Mouse (Mus musculus): ENCODE results near the gene Plpp2. TPM values are rescaled to one million over a fixed set of nuclear protein-coding genes. Genes with fewer than 3 reads are reported as not detected.

Plpp2 gene
- polyA plus RNA-seq, 1 experiment from 2014 or later, result 53.6 TPM

- Histone ChIP-seq H3K4me1 (ENCODE audit: insufficient read depth, low read length) (no peaks in the 10 kb centered on the region), H3K27ac (ENCODE audit: low read length) (no peak overlapping the region), H3K9me3 (ENCODE audit: low read length) (no peaks in the 10 kb centered on the region), H3K36me3 (ENCODE audit: insufficient read depth, low read length) (peaks cover 7% of the 10 kb centered on the region; the same call in 1 of the 2 replicates), H3K4me2 (replicated peaks; ENCODE audit: low read depth, low read length) (no peak overlapping the region), H3K27me3 (ENCODE audit: insufficient read depth, low read length) (no peaks in the 10 kb centered on the region), H3K4me3 (ENCODE audit: low read length) (no peak overlapping the region), H3K9ac (replicated peaks; ENCODE audit: low read length) (no peak overlapping the region)
- 93% methylated on average over 1 of the region's 1 CpGs for WGBS
- no peak for ATAC-seq (ENCODE audit: low FRiP score, low TSS enrichment)
Measured at GRCm38 (mm10) chr10:79524433-79524832, 9.2 kb downstream of the Plpp2 start.

- Histone ChIP-seq H3K9me3 (ENCODE audit: low read length) (no peaks in the 10 kb centered on the region), H3K4me1 (ENCODE audit: insufficient read depth, low read length) (no peaks in the 10 kb centered on the region), H3K4me3 (ENCODE audit: low read length) (no peak overlapping the region), H3K27me3 (ENCODE audit: insufficient read depth, low read length) (no peaks in the 10 kb centered on the region), H3K27ac (ENCODE audit: low read length) (no peak overlapping the region), H3K36me3 (ENCODE audit: insufficient read depth, low read length) (no peaks in the 10 kb centered on the region), H3K9ac (replicated peaks; ENCODE audit: low read length) (no peak overlapping the region), H3K4me2 (replicated peaks; ENCODE audit: low read depth, low read length) (no peak overlapping the region)
- 87% methylated on average over 2 of the region's 2 CpGs for WGBS
- no peak for ATAC-seq (ENCODE audit: low FRiP score, low TSS enrichment)
Measured at GRCm38 (mm10) chr10:79506709-79507108, 26.9 kb downstream of the Plpp2 start.

DNA sequence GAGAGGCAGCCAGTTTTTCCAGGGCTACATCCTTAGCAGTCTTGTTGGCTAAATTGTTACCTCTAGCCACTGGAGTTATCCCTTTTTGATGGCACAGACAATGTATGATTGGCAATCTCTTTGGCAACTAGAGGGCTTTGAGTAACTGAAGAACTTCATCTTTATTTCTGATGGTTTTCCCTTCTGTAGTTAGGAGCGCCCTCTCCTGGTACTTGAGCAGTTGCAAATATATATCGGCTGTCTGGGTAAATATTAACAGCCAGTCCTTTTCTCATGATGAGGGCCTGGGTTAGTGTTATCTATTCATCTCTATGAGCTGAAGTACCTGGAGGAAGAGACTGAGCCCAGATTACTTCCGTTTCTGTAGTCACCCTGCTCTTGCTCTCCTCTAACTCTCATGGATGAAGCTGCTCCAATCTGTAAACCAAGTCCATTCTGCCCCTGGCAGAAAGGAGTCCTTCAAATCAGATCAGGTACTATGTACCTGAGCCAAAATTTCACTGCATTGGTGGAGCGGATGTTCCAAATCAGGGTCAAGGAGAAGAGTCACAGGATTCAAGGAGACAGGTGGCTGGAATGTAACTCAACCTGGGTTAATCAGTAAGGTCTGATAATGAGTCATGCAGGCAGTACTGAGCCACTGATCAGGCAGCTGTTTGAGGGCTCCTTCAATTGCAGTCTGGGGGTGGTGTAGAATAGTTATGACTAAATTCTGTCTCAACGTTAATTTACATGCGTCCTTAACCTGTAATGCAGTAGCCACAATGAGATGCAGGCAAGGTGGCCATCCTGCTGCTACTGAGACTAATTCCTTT, 30.6 kb downstream of the Plpp2 start:
- Histone ChIP-seq H3K4me1 (ENCODE audit: insufficient read depth, low read length) (no peaks in the 10 kb centered on the region), H3K27me3 (ENCODE audit: insufficient read depth, low read length) (no peaks in the 10 kb centered on the region), H3K27ac (ENCODE audit: low read length) (no peak overlapping the region), H3K4me3 (ENCODE audit: low read length) (no peak overlapping the region), H3K9me3 (ENCODE audit: low read length) (peaks cover 2% of the 10 kb centered on the region; the same call in 1 of the 2 replicates), H3K36me3 (ENCODE audit: insufficient read depth, low read length) (no peaks in the 10 kb centered on the region), H3K4me2 (replicated peaks; ENCODE audit: low read depth, low read length) (no peak overlapping the region), H3K9ac (replicated peaks; ENCODE audit: low read length) (no peak overlapping the region)
- ATAC-seq (ENCODE audit: low FRiP score, low TSS enrichment), result no peak
- WGBS, result 54% methylated on average over 6 of the region's 6 CpGs

- Histone ChIP-seq H3K9me3 (ENCODE audit: low read length) (peaks cover 2% of the 10 kb centered on the region; the same call in 1 of the 2 replicates), H3K36me3 (ENCODE audit: insufficient read depth, low read length) (no peaks in the 10 kb centered on the region), H3K4me2 (replicated peaks; ENCODE audit: low read depth, low read length) (no peak overlapping the region), H3K9ac (replicated peaks; ENCODE audit: low read length) (no peak overlapping the region), H3K4me1 (ENCODE audit: insufficient read depth, low read length) (no peaks in the 10 kb centered on the region), H3K4me3 (ENCODE audit: low read length) (no peak overlapping the region), H3K27me3 (ENCODE audit: insufficient read depth, low read length) (no peaks in the 10 kb centered on the region), H3K27ac (ENCODE audit: low read length) (no peak overlapping the region)
- no peak for ATAC-seq (ENCODE audit: low FRiP score, low TSS enrichment)
- 36% methylated on average over 2 of the region's 2 CpGs for WGBS
Measured at GRCm38 (mm10) chr10:79496701-79497288, 36.8 kb downstream of the Plpp2 start.

DNA sequence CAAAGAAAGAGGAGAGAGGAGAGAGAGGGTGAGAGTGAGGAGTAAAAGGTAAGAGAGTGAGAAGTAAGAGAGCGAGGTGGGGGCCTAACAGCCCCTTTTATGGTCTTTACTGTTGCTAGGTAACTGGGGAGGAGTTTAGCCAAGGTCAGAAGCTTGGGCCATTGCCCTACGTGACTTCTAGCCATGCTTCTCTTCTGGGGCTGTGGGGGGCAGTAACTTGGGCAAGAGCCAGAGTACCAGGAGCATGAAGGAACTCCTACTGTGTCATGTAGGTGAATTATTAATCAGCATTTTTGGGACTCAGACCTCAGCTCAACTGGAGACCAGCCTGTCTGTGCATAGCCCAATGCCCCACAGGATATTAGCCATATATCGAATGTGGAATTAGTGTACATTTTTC, 37.7 kb downstream of the Plpp2 start:
- Histone ChIP-seq H3K4me2 (replicated peaks; ENCODE audit: low read depth, low read length) (no peak overlapping the region), H3K36me3 (ENCODE audit: insufficient read depth, low read length) (no peaks in the 10 kb centered on the region), H3K4me1 (ENCODE audit: insufficient read depth, low read length) (no peaks in the 10 kb centered on the region), H3K9me3 (ENCODE audit: low read length) (peaks cover 2% of the 10 kb centered on the region; the same call in 1 of the 2 replicates), H3K27ac (ENCODE audit: low read length) (no peak overlapping the region), H3K9ac (replicated peaks; ENCODE audit: low read length) (no peak overlapping the region), H3K27me3 (ENCODE audit: insufficient read depth, low read length) (no peaks in the 10 kb centered on the region), H3K4me3 (ENCODE audit: low read length) (no peak overlapping the region)
- ATAC-seq (ENCODE audit: low FRiP score, low TSS enrichment), result no peak
- 57% methylated on average over 3 of the region's 3 CpGs for WGBS

Small RNAs within 50 kb of the gene (microRNA-seq; reads per million reads assigned to microRNA genes)
- gene Mir6909, result 0.63 reads per million

Other genes starting within 250 kb of the Plpp2 start
- gene Vmn2r82, start 177.3 kb downstream of the Plpp2 start, polyA plus RNA-seq (2015; fragmentation: Nextera tagmentation; extraction: Ambion mirVana), result not detected in 2 replicates
- not detected in 2 replicates for gene Vmn2r83, start 65.1 kb downstream of the Plpp2 start, polyA plus RNA-seq (2015; fragmentation: Nextera tagmentation; extraction: Ambion mirVana)
- gene Mier2, start 21.4 kb upstream of the Plpp2 start, polyA plus RNA-seq (2015; fragmentation: Nextera tagmentation; extraction: Ambion mirVana), result 56.2 and 60.1 TPM in 2 replicates
- gene Theg, start 53.5 kb upstream of the Plpp2 start, polyA plus RNA-seq (2015; fragmentation: Nextera tagmentation; extraction: Ambion mirVana), result not detected in 2 replicates
- 0.04 TPM in 2 replicates for gene C2cd4c, start 80.2 kb upstream of the Plpp2 start, polyA plus RNA-seq (2015; fragmentation: Nextera tagmentation; extraction: Ambion mirVana)
- 5.3 and 9.0 TPM in 2 replicates for gene Shc2, start 104.1 kb upstream of the Plpp2 start, polyA plus RNA-seq (2015; fragmentation: Nextera tagmentation; extraction: Ambion mirVana)
- not detected in 2 replicates for gene Odf3l2, start 111.9 kb upstream of the Plpp2 start, polyA plus RNA-seq (2015; fragmentation: Nextera tagmentation; extraction: Ambion mirVana)
- gene Madcam1, start 130.8 kb upstream of the Plpp2 start, polyA plus RNA-seq (2015; fragmentation: Nextera tagmentation; extraction: Ambion mirVana), result 2.3 and 2.5 TPM in 2 replicates
- 84.2 and 87.0 TPM in 2 replicates for gene Tpgs1, start 135.6 kb upstream of the Plpp2 start, polyA plus RNA-seq (2015; fragmentation: Nextera tagmentation; extraction: Ambion mirVana)
- 81.2 and 92.3 TPM in 2 replicates for gene Cdc34, start 148.4 kb upstream of the Plpp2 start, polyA plus RNA-seq (2015; fragmentation: Nextera tagmentation; extraction: Ambion mirVana)
- 0.75 and 0.81 TPM in 2 replicates for gene Gzmm, start 155.2 kb upstream of the Plpp2 start, polyA plus RNA-seq (2015; fragmentation: Nextera tagmentation; extraction: Ambion mirVana)
- gene Bsg, start 170.7 kb upstream of the Plpp2 start, polyA plus RNA-seq (2015; fragmentation: Nextera tagmentation; extraction: Ambion mirVana), result 954 and 1,048 TPM in 2 replicates
- 0.05 and 0.12 TPM in 2 replicates for gene Hcn2, start 182.8 kb upstream of the Plpp2 start, polyA plus RNA-seq (2015; fragmentation: Nextera tagmentation; extraction: Ambion mirVana)
- gene Polrmt, start 212.8 kb upstream of the Plpp2 start, polyA plus RNA-seq (2015; fragmentation: Nextera tagmentation; extraction: Ambion mirVana), result 60.9 and 63.8 TPM in 2 replicates
- gene Fgf22, start 221.3 kb upstream of the Plpp2 start, polyA plus RNA-seq (2015; fragmentation: Nextera tagmentation; extraction: Ambion mirVana), result 0.14 and 0.39 TPM in 2 replicates
- 66.4 and 77.0 TPM in 2 replicates for gene Rnf126, start 233.2 kb upstream of the Plpp2 start, polyA plus RNA-seq (2015; fragmentation: Nextera tagmentation; extraction: Ambion mirVana)
- gene Fstl3, start 243.5 kb upstream of the Plpp2 start, polyA plus RNA-seq (2015; fragmentation: Nextera tagmentation; extraction: Ambion mirVana), result 23.9 and 26.4 TPM in 2 replicates